Mouse (Mus musculus) forebrain, embryonic 12.5 days (tissue): ENCODE results near the gene Tex46. TPM values are rescaled to one million over a fixed set of nuclear protein-coding genes. Genes with fewer than 3 reads are reported as not detected.

ENCODE experiments used
- ATAC-seq: fragments of 200-750 bp; cut with Nextera tagmentation; 2 replicates; pipeline ENCODE4 v1.8.0; 2017; ENCODE audit warnings: moderate TSS enrichment; ENCODE audit not compliant: low FRiP score
- H3K27ac ChIP-seq: fragments of 300-500 bp; sonication (generic); 2 replicates; pipeline ENCODE4 v1.5.1; 2016; ENCODE audit warnings: mild to moderate bottlenecking
- H3K27me3 ChIP-seq: fragments of 300-500 bp; sonication (generic); 2 replicates; pipeline ENCODE4 v1.6.1; 2016; ENCODE audit warnings: mild to moderate bottlenecking
- H3K36me3 ChIP-seq: fragments of 300-500 bp; sonication (generic); replicated peaks from 2 replicates; pipeline ENCODE4 v1.6.1; 2016; ENCODE audit warnings: mild to moderate bottlenecking
- H3K4me1 ChIP-seq: fragments of 300-500 bp; sonication (generic); 2 replicates; pipeline ENCODE4 v1.6.1; 2016
- H3K4me2 ChIP-seq: fragments of 300-500 bp; sonication (generic); 2 replicates; pipeline ENCODE4 v1.6.1; 2016; ENCODE audit warnings: mild to moderate bottlenecking, moderate library complexity
- H3K4me3 ChIP-seq: fragments of 300-500 bp; sonication (generic); replicated peaks from 2 replicates; pipeline ENCODE4 v1.5.1; 2016; ENCODE audit warnings: mild to moderate bottlenecking
- H3K9ac ChIP-seq: fragments of 300-500 bp; sonication (generic); 2 replicates; pipeline ENCODE4 v1.6.1; 2016; ENCODE audit warnings: mild to moderate bottlenecking
- H3K9me3 ChIP-seq: fragments of 300-500 bp; sonication (generic); 2 replicates; pipeline ENCODE4 v1.6.1; 2016
- WGBS: fragments of 180-500 bp; shearing (Covaris S2); methylation state at CpG from one replicate; pipeline ENCODE4 v1.1.7; 2016; 5-methylcytosine and 5-hydroxymethylcytosine counted together
- microRNA-seq: library from miRNA; unstranded; fragments of <30 nt; microRNA quantifications from one replicate; pipeline ENCODE4, GENCODE M21; 2017
- polyA plus RNA-seq: library from polyadenylated mRNA; unstranded; fragments of >200 nt; fragmentation: Nextera tagmentation; extraction: Ambion mirVana; gene quantifications from 2 replicates; pipeline ENCODE4 v1.2.1, GENCODE M21; 2016

Tex46 gene
- polyA plus RNA-seq, 1 experiment from 2014 or later = not detected

DNA sequence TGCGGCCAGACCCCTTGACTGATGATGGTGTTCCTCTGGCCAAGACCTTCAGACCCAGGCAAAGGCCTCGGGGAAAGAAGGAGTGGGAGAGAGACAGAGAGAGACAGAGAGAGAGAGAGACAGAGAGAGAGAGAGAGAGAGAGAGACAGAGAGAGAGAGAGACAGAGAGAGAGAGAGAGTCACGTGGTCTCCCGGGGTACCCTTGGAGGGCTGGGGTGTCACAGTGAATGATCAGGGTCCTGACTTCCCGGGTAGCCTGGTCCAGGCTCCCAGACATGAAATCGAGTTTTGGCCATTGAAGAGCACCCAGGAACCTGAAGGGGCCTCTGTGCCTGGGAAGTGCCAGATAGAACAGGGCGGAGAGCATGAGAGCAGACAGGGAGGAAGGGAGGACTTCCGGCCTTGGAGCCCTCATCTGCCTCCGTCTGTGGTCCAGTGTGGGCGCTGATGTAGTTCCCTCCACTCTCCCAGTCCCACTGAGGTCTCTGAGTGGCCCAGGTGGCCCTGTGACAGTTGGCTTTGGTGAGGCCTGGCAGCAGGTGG lies 43.5 kb downstream of the Tex46 start:
- WGBS = 87% methylated on average over 10 of the region's 10 CpGs
- no peak for ATAC-seq
- no peak overlapping the region for H3K9ac ChIP-seq
- H3K4me2 ChIP-seq = no peak overlapping the region
- peaks cover 28% of the 10 kb centered on the region for H3K4me1 ChIP-seq
- H3K27me3 ChIP-seq = no peaks in the 10 kb centered on the region
- H3K4me3 ChIP-seq = no peak overlapping the region
- no peaks in the 10 kb centered on the region for H3K9me3 ChIP-seq
- H3K27ac ChIP-seq = no peak overlapping the region
- peaks cover 49% of the 10 kb centered on the region for H3K36me3 ChIP-seq

DNA sequence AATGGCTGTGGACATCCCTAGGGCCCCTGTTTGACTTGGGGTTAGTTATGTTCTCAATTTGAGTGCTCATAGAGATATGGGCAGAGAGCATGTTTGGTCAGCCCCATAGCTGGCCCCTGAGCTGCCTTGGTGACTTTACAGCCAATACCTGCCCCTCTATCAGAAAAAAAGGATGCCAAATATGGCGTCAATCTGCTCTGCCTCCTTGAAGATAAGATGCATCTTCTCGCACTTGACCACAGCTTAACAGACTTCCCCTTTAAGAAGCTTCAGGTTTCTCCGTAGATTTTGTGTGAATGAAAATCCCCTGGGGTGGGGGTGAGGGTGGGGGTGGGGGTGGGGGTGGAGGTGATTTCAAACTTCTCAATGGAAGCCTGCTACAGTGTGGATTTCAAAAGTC lies 47.7 kb downstream of the Tex46 start:
- Histone ChIP-seq H3K27ac (no peak overlapping the region), H3K9ac (no peak overlapping the region), H3K4me1 (peaks cover 5% of the 10 kb centered on the region), H3K36me3 (peaks cover 84% of the 10 kb centered on the region), H3K27me3 (no peaks in the 10 kb centered on the region), H3K4me2 (no peak overlapping the region), H3K9me3 (no peaks in the 10 kb centered on the region), H3K4me3 (no peak overlapping the region)
- 76% methylated on average over 3 of the region's 3 CpGs for WGBS
- ATAC-seq = no peak

Small RNA genes lying within 50 kb of the gene (microRNA-seq; reads per million reads assigned to microRNA genes)
- gene Gm22180 = not detected

Other genes starting within 250 kb of the Tex46 start
- gene Htr1d, start 186.9 kb upstream of the Tex46 start, polyA plus RNA-seq = 0.23 and 0.59 TPM in 2 replicates
- 0.18 TPM in 1 of 2 replicates, not detected in the other for gene 6030445D17Rik, start 148.2 kb upstream of the Tex46 start, polyA plus RNA-seq
- 83.6 and 101 TPM in 2 replicates for gene Luzp1, start 140.7 kb upstream of the Tex46 start, polyA plus RNA-seq
- gene Kdm1a, start 7.7 kb upstream of the Tex46 start, polyA plus RNA-seq = 105 and 111 TPM in 2 replicates
- gene Lactbl1, start 12.2 kb downstream of the Tex46 start, polyA plus RNA-seq = 0.08 TPM in 1 of 2 replicates, not detected in the other
- gene Ephb2, start 225.6 kb downstream of the Tex46 start, polyA plus RNA-seq = 20.3 and 30.2 TPM in 2 replicates